In the genomic region with DNA sequence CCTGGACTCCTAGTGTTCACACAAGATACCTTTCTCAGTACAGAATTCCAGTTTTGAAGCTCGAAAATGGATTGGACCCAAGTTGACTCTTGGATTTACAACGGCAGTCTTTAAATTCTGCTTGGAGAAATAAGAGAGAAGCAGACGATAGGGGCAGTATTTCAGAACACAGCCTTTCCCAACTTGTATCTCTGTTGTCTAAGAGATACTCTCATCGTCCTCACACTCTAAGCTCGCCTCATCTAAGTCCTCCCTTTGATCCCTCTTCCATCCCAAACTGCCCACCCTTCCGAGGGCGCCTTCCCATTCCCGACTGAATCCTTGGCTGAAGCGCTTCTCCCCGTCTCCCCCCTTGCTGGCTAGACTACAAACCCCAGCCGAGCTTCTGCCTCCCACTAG, we compare ENCODE assay signal across 8 mouse cellular contexts. TPM values are rescaled to one million over a fixed set of nuclear protein-coding genes. Genes with fewer than 3 reads are reported as not detected.
DNase-seq lines count a peak whose midpoint lies in the region; ATAC-seq and TF ChIP-seq lines count a peak whose summit lies in the region.

No protein-coding gene starts in this region.

- H3K36me3 ChIP-seq in heart, postnatal 0 days (replicated peaks; ENCODE audit: control insufficient read depth, insufficient read depth, low read length), result no peaks in the 10 kb centered on the region
- peaks cover 9% of the 10 kb centered on the region for H3K36me3 ChIP-seq in hindbrain, embryonic 13.5 days
- no peaks in the 10 kb centered on the region for H3K36me3 ChIP-seq in midbrain, embryonic 11.5 days (ENCODE audit: control insufficient read depth, insufficient read depth, low read length)

- no peak for DNase-seq in heart, postnatal 0 days (ENCODE audit: low spot score)
- DNase-seq in heart, postnatal 25 days (ENCODE audit: low spot score), result no peak
- no peak for DNase-seq in midbrain, embryonic 11.5 days (ENCODE audit: low spot score, missing footprints)
- no peak for DNase-seq in gastrocnemius, postnatal 4 days (ENCODE audit: low spot score in 2 of 2)
- DNase-seq in natural killer cell, adult 2 months (ENCODE audit: low spot score in 2 of 2), result no peak
- DNase-seq in cerebellum, adult 8-10 months, result no peak

- H3K4me2 ChIP-seq in heart, postnatal 0 days (ENCODE audit: low read depth, low read length), result peak overlapping the region; percentile 71
- peak overlapping the region; percentile 55 for H3K4me2 ChIP-seq in hindbrain, embryonic 13.5 days
- peak overlapping the region; percentile 42 for H3K4me2 ChIP-seq in midbrain, embryonic 11.5 days

- 27% methylated on average over 11 of the region's 11 CpGs for WGBS in heart, postnatal 0 days
- 12% methylated on average over 11 of the region's 11 CpGs for WGBS in bone marrow, adult 2 months
- 23% methylated on average over 11 of the region's 11 CpGs for WGBS in hindbrain, embryonic 13.5 days
- 15% methylated on average over 11 of the region's 11 CpGs for WGBS in midbrain, embryonic 11.5 days

- no peak for TF ChIP-seq EP300 in heart, postnatal 0 days (IDR thresholded peaks at IDR 0.05; ENCODE audit: low read depth)

- no peak for ATAC-seq in heart, postnatal 0 days (ENCODE audit: insufficient read depth, low read depth)
- peak; percentile 56; the same call in 1 of the 2 replicates for ATAC-seq in hindbrain, embryonic 13.5 days (ENCODE audit: low FRiP score)
- no peak; the same call in 1 of the 2 replicates for ATAC-seq in midbrain, embryonic 11.5 days (ENCODE audit: low FRiP score)

- H3K9ac ChIP-seq in heart, postnatal 0 days (replicated peaks; ENCODE audit: low read depth, low read length), result peak overlapping the region; percentile 37
- H3K9ac ChIP-seq in hindbrain, embryonic 13.5 days, result peak overlapping the region; percentile 74
- peak overlapping the region; percentile 71 for H3K9ac ChIP-seq in midbrain, embryonic 11.5 days (ENCODE audit: low read length)

- intact Hi-C loops in heart, postnatal 25 days (cut with DNase I), result loop anchor here (2.0 to 10.0 kb wide), 2 partner anchors 15 to 159 kb away; a partner anchor contains a TSS

- TF ChIP-seq POLR2A in bone marrow, adult 2 months (IDR thresholded peaks at IDR 0.05; ENCODE audit: borderline replicate concordance, control insufficient read depth, low read depth, low read length), result no peak

- no peaks in the 10 kb centered on the region for H3K9me3 ChIP-seq in heart, postnatal 0 days (replicated peaks; ENCODE audit: control insufficient read depth, low read length)
- H3K9me3 ChIP-seq in hindbrain, embryonic 13.5 days, result no peaks in the 10 kb centered on the region
- H3K9me3 ChIP-seq in midbrain, embryonic 11.5 days (ENCODE audit: control insufficient read depth, low read length), result no peaks in the 10 kb centered on the region

- peaks cover 4% of the 10 kb centered on the region; the same call in 1 of the 2 replicates for H3K4me1 ChIP-seq in heart, postnatal 0 days (ENCODE audit: control insufficient read depth, insufficient read depth)
- no peaks in the 10 kb centered on the region; the same call in 1 of the 2 replicates for H3K4me1 ChIP-seq in bone marrow, adult 2 months (ENCODE audit: control insufficient read depth, insufficient read depth, low read length)
- H3K4me1 ChIP-seq in hindbrain, embryonic 13.5 days (replicated peaks), result peaks cover 12% of the 10 kb centered on the region
- H3K4me1 ChIP-seq in midbrain, embryonic 11.5 days (ENCODE audit: control insufficient read depth, insufficient read depth, low read length), result 0 out of 2 replicates have a peak, but pooled peaks cover 5% of the 10 kb centered on the region

- peak overlapping the region; percentile 56 for H3K4me3 ChIP-seq in heart, postnatal 0 days (ENCODE audit: low read depth, low read length)
- H3K4me3 ChIP-seq in bone marrow, adult 2 months (replicated peaks; ENCODE audit: control insufficient read depth, low read depth, low read length), result peak overlapping the region; percentile 74
- peak overlapping the region; percentile 50 for H3K4me3 ChIP-seq in hindbrain, embryonic 13.5 days
- peak overlapping the region; percentile 50 for H3K4me3 ChIP-seq in midbrain, embryonic 11.5 days (ENCODE audit: low read depth, low read length)

- 0 out of 2 replicates have a peak, but pooled peaks cover 3% of the 10 kb centered on the region for H3K27me3 ChIP-seq in heart, postnatal 0 days (ENCODE audit: control insufficient read depth, insufficient read depth, low read length)
- H3K27me3 ChIP-seq in hindbrain, embryonic 13.5 days, result peaks cover 62% of the 10 kb centered on the region
- H3K27me3 ChIP-seq in midbrain, embryonic 11.5 days (ENCODE audit: control insufficient read depth, insufficient read depth, low read length), result peaks cover 23% of the 10 kb centered on the region

- H3K27ac ChIP-seq in heart, postnatal 0 days (ENCODE audit: low read depth), result peak overlapping the region; percentile 79
- H3K27ac ChIP-seq in bone marrow, adult 2 months (ENCODE audit: control insufficient read depth, insufficient read depth, low read depth, low read length, poor library complexity), result peak overlapping the region; percentile 68
- peak overlapping the region; percentile 86 for H3K27ac ChIP-seq in hindbrain, embryonic 13.5 days
- H3K27ac ChIP-seq in midbrain, embryonic 11.5 days (ENCODE audit: low read depth, low read length), result peak overlapping the region; percentile 76

- TF ChIP-seq CTCF in heart, postnatal 0 days (IDR thresholded peaks at IDR 0.05; ENCODE audit: low read depth), result no peak
- no peak for TF ChIP-seq CTCF in bone marrow, adult 2 months (IDR thresholded peaks at IDR 0.05; ENCODE audit: control insufficient read depth, insufficient read depth, low read length)

RNA-seq across cellular contexts. Expression of a gene that starts 0.3 kb away (rescaled TPM):
- total RNA-seq in heart, postnatal 0 days (2014; rRNA removed; ENCODE audit: low replicate concordance), result 0.35 and 2.3 TPM in 2 replicates
- polyA plus RNA-seq in heart, postnatal 0 days (2015; fragmentation: Nextera tagmentation; extraction: Ambion mirVana), result 1.4 and 1.5 TPM in 2 replicates
- under 1 TPM; 0.34 to 0.39 TPM for total RNA-seq in heart, postnatal 25 days (2021)
- polyA plus RNA-seq in bone marrow, adult 2 months (2011; ENCODE audit: insufficient read depth, insufficient read length, low replicate concordance, missing spikeins), result 1.1 and 1.7 TPM in 2 replicates
- polyA plus RNA-seq in hindbrain, embryonic 13.5 days (2015; fragmentation: Nextera tagmentation; extraction: Ambion mirVana), result 2.6 and 2.9 TPM in 2 replicates
- 6.3 and 6.6 TPM in 2 replicates for polyA plus RNA-seq in midbrain, embryonic 11.5 days (2014; fragmentation: Nextera tagmentation; extraction: Ambion mirVana)
- under 1 TPM; 0.54 to 0.75 TPM for total RNA-seq in gastrocnemius, postnatal 4 days (2021)

RNA-seq across cellular contexts. Expression of a gene that starts 0.5 kb away (rescaled TPM):
- 8.8 and 21.2 TPM in 2 replicates for total RNA-seq in heart, postnatal 0 days (2014; rRNA removed; ENCODE audit: low replicate concordance)
- 31.8 and 31.9 TPM in 2 replicates for polyA plus RNA-seq in heart, postnatal 0 days (2015; fragmentation: Nextera tagmentation; extraction: Ambion mirVana)
- 10 to 100 TPM; 25.1 to 26.8 TPM for total RNA-seq in heart, postnatal 25 days (2021)
- 84.5 and 111 TPM in 2 replicates for polyA plus RNA-seq in bone marrow, adult 2 months (2011; ENCODE audit: insufficient read depth, insufficient read length, low replicate concordance, missing spikeins)
- 84.4 and 88.4 TPM in 2 replicates for polyA plus RNA-seq in hindbrain, embryonic 13.5 days (2015; fragmentation: Nextera tagmentation; extraction: Ambion mirVana)
- polyA plus RNA-seq in midbrain, embryonic 11.5 days (2014; fragmentation: Nextera tagmentation; extraction: Ambion mirVana), result 131 and 141 TPM in 2 replicates
- 10 to 100 TPM; 50.3 to 59.5 TPM for total RNA-seq in gastrocnemius, postnatal 4 days (2021)

RNA-seq across cellular contexts. Expression of a gene that starts 14.1 kb away (rescaled TPM):
- total RNA-seq in heart, postnatal 0 days (2014; rRNA removed; ENCODE audit: low replicate concordance), result 188 and 209 TPM in 2 replicates
- polyA plus RNA-seq in heart, postnatal 0 days (2015; fragmentation: Nextera tagmentation; extraction: Ambion mirVana), result 258 and 264 TPM in 2 replicates
- 100 to 1,000 TPM; 218 to 235 TPM for total RNA-seq in heart, postnatal 25 days (2021)
- 15.7 and 36.2 TPM in 2 replicates for polyA plus RNA-seq in bone marrow, adult 2 months (2011; ENCODE audit: insufficient read depth, insufficient read length, low replicate concordance, missing spikeins)
- polyA plus RNA-seq in hindbrain, embryonic 13.5 days (2015; fragmentation: Nextera tagmentation; extraction: Ambion mirVana), result 126 and 128 TPM in 2 replicates
- polyA plus RNA-seq in midbrain, embryonic 11.5 days (2014; fragmentation: Nextera tagmentation; extraction: Ambion mirVana), result 159 and 161 TPM in 2 replicates
- 100 to 1,000 TPM in 1 of 2 experiments, 10 to 100 TPM in 1; 99.6 to 102 TPM for total RNA-seq in gastrocnemius, postnatal 4 days (2021)
